Mouse (Mus musculus) ovary, adult 10 weeks (tissue): ENCODE data around the gene Vps72. TPM values are rescaled to one million over a fixed set of nuclear protein-coding genes. Genes with fewer than 3 reads are reported as not detected.

Experiments
- polyA plus RNA-seq: library from polyadenylated mRNA; stranded (reverse); fragments of 350-450 nt; fragmentation: Illumina TruSeq; extraction: RNeasy Lipid Tissue Mini Kit (QIAGEN cat#74804); gene quantifications from one replicate; pipeline ENCODE4 v1.2.3, GENCODE M21; 2014

Vps72 gene
- 16.5 TPM for polyA plus RNA-seq

GRCm38 (mm10) chr3:95110911-95111726 is at the start of gene Vps72:
Vps72 (plus strand) TSS chr3:95111022.

GRCm38 (mm10) chr3:95106338-95107117 is 4.3 kb upstream of the Vps72 start, which contains the start of gene Pip5k1a:
Pip5k1a (minus strand) TSS chr3:95106930.

DNA sequence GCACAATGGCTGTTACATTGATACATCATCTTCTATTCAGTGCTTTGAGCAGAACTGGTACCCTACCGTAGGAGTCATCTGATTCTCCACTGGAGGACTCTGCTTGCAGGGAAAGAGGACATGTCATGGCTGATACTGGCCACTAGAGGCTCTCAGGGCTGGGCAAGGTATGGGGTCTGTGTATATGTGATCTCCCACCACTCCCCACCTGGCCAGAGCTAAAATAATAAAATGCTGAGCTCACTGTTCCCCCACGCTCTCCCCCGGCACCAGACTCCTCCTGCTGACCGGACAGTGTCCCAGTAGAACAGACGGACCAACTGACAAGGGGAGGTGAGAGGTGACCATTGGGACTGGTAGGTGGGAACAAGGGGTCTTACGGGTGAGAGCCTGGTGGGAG is 13.4 kb downstream of the Vps72 start, which contains the start of gene Tmod4:
Gene Tmod4, plus strand, starts transcription at position 231 of the 400 bp plus-strand sequence.

DNA sequence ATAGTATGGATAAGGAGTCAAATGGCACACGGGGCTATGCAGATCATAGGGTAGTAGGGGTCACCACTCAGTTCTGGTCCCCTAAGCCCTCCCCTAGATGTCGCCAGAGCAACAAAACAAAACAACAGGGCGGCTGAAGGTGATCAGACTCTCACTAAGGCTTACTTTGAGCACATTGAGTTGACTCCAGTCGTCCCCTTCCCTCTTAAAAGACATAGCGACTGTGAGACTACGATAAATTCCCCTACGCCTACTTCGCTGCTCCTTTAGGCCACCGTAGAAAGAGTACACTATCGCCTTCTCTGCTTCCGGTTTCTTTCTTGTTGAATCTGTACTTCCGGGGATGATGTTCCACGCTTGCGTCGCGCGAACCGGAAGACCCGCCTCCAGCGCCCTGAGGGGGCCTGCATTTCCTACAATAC is 22.9 kb downstream of the Vps72 start, which contains the start of the genes Scnm1 and Lysmd1:
Gene Scnm1, minus strand, starts transcription at position 332 of the 422 bp plus-strand sequence.
Gene Lysmd1, plus strand, starts transcription at position 409 of the 422 bp plus-strand sequence.

GRCm38 (mm10) chr3:95141952-95142616 is 31.3 kb downstream of the Vps72 start, which contains the start of gene Tnfaip8l2:
Tnfaip8l2 (minus strand) TSS chr3:95142360.

DNA sequence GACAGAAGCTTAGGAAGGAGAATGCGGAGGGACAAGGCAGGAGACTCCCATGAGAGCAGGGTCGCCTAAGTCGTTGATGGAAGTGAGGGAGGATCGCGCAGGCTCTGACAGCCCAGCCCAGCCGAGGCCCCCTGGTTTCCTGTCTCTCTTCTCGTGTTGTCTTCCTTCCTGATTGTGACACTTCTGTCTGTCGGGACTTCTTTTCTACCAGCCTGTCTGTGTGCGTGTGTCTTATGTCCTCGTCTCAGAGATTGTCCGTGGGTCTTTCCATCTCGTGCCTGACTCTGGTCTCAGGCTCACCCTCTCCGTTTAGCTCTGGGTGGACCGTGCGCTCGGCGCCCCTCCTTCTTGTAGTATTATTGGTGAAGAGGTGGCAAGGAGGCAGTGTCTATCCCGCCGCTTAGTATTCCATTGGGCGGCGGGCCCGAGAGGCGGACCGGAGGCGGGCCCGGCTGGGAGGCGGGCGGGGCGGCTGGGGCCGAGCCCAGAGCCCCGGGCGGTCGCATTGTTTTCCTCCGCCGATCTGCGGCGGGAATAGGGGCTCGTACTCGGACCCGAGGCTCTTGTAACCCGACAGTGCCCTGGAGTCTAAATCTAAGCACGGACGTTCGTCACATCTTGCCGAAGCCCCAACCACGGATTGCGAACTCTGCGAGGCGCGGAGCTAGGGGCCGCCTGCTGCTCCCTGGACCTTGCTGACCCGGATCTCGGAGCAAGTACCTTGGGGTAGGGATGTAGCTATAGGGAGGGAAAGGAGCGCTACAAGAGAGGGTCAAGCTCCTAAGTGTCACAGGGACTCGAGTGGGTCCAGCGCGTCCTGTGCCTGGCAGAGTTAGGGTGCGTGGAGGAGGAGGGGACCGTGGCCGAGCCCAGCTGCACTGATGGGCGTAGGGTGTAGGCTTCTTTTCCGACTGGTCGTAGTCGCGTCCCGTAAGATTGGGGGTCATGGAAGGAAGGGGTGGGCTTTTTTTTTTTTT is 49.5 kb downstream of the Vps72 start, which contains the start of gene Sema6c:
Gene Sema6c, plus strand, starts transcription at position 471 of the 977 bp plus-strand sequence.

Other genes starting within 250 kb of the Vps72 start
- gene Psmb4, start 224.1 kb upstream of the Vps72 start, polyA plus RNA-seq: 49.3 TPM
- 3.3 TPM for gene Selenbp1, start 178.0 kb upstream of the Vps72 start, polyA plus RNA-seq
- gene Rfx5, start 156.9 kb upstream of the Vps72 start, polyA plus RNA-seq: 23.9 TPM
- gene Pi4kb, start 136.3 kb upstream of the Vps72 start, polyA plus RNA-seq: 6.7 TPM
- gene Zfp687, start 95.6 kb upstream of the Vps72 start, polyA plus RNA-seq: 8.8 TPM
- 9.3 TPM for gene Psmd4, start 68.4 kb upstream of the Vps72 start, polyA plus RNA-seq
- 25.1 TPM for gene Pip5k1a, start 4.1 kb upstream of the Vps72 start, polyA plus RNA-seq
- not detected for gene Tmod4, start 13.5 kb downstream of the Vps72 start, polyA plus RNA-seq
- gene Scnm1, start 23.0 kb downstream of the Vps72 start, polyA plus RNA-seq: 21.2 TPM
- 1.9 TPM for gene Lysmd1, start 23.1 kb downstream of the Vps72 start, polyA plus RNA-seq
- gene Tnfaip8l2, start 31.3 kb downstream of the Vps72 start, polyA plus RNA-seq: not detected
- gene Sema6c, start 49.4 kb downstream of the Vps72 start, polyA plus RNA-seq: 0.34 TPM
- gene Gabpb2, start 106.9 kb downstream of the Vps72 start, polyA plus RNA-seq: 35.3 TPM
- 17.5 TPM for gene Cdc42se1, start 117.7 kb downstream of the Vps72 start, polyA plus RNA-seq
- 19.0 TPM for gene Mllt11, start 121.1 kb downstream of the Vps72 start, polyA plus RNA-seq
- gene Gm128, start 130.6 kb downstream of the Vps72 start, polyA plus RNA-seq: 0.26 TPM
- gene Bnipl, start 140.2 kb downstream of the Vps72 start, polyA plus RNA-seq: 0.83 TPM
- gene Mindy1, start 170.3 kb downstream of the Vps72 start, polyA plus RNA-seq: 125 TPM
- 13.7 TPM for gene Prune1, start 171.1 kb downstream of the Vps72 start, polyA plus RNA-seq
- 0.66 TPM for gene Anxa9, start 196.2 kb downstream of the Vps72 start, polyA plus RNA-seq
- gene Cers2, start 203.8 kb downstream of the Vps72 start, polyA plus RNA-seq: 104 TPM
- 28.5 TPM for gene Setdb1, start 246.2 kb downstream of the Vps72 start, polyA plus RNA-seq